Mouse (Mus musculus) neural tube, embryonic 12.5 days (tissue): ENCODE measurements around the gene Ccdc117. TPM values are rescaled to one million over a fixed set of nuclear protein-coding genes. Genes with fewer than 3 reads are reported as not detected.

Experiments used
- ATAC-seq: fragments of 200-750 bp; cut with Nextera tagmentation; 2 replicates; pipeline ENCODE4 v1.8.0; 2017; ENCODE audit warnings: low read depth, mild to moderate bottlenecking, moderate TSS enrichment, moderate library complexity; ENCODE audit not compliant: low FRiP score
- H3K27ac ChIP-seq: fragments of 300-500 bp; sonication (generic); 2 replicates; pipeline ENCODE4 v1.5.1; 2016
- H3K27me3 ChIP-seq: fragments of 300-500 bp; sonication (generic); replicated peaks from 2 replicates; pipeline ENCODE4 v1.6.1; 2016; ENCODE audit warnings: mild to moderate bottlenecking
- H3K36me3 ChIP-seq: fragments of 300-500 bp; sonication (generic); 2 replicates; pipeline ENCODE4 v1.6.1; 2016; ENCODE audit warnings: mild to moderate bottlenecking
- H3K4me1 ChIP-seq: fragments of 300-500 bp; sonication (generic); 2 replicates; pipeline ENCODE4 v1.6.1; 2016
- H3K4me2 ChIP-seq: fragments of 300-500 bp; sonication (generic); replicated peaks from 2 replicates; pipeline ENCODE4 v1.6.1; 2016; ENCODE audit warnings: mild to moderate bottlenecking
- H3K4me3 ChIP-seq: fragments of 300-500 bp; sonication (generic); 2 replicates; pipeline ENCODE4 v1.5.1; 2016
- H3K9ac ChIP-seq: fragments of 300-500 bp; sonication (generic); 2 replicates; pipeline ENCODE4 v1.6.1; 2016; ENCODE audit warnings: mild to moderate bottlenecking
- H3K9me3 ChIP-seq: fragments of 300-500 bp; sonication (generic); 2 replicates; pipeline ENCODE4 v1.6.1; 2016; ENCODE audit warnings: mild to moderate bottlenecking
- WGBS: fragments of 180-500 bp; shearing (Covaris S2); methylation state at CpG from one replicate; pipeline ENCODE4 v1.1.7; 2016; 5-methylcytosine and 5-hydroxymethylcytosine counted together
- polyA plus RNA-seq: library from polyadenylated mRNA; unstranded; fragments of >200 nt; fragmentation: Nextera tagmentation; extraction: Ambion mirVana; gene quantifications from 2 replicates; pipeline ENCODE4 v1.2.1, GENCODE M21; 2016

Gene Ccdc117
- polyA plus RNA-seq, 1 experiment from 2014 or later = 22.3 TPM

DNA sequence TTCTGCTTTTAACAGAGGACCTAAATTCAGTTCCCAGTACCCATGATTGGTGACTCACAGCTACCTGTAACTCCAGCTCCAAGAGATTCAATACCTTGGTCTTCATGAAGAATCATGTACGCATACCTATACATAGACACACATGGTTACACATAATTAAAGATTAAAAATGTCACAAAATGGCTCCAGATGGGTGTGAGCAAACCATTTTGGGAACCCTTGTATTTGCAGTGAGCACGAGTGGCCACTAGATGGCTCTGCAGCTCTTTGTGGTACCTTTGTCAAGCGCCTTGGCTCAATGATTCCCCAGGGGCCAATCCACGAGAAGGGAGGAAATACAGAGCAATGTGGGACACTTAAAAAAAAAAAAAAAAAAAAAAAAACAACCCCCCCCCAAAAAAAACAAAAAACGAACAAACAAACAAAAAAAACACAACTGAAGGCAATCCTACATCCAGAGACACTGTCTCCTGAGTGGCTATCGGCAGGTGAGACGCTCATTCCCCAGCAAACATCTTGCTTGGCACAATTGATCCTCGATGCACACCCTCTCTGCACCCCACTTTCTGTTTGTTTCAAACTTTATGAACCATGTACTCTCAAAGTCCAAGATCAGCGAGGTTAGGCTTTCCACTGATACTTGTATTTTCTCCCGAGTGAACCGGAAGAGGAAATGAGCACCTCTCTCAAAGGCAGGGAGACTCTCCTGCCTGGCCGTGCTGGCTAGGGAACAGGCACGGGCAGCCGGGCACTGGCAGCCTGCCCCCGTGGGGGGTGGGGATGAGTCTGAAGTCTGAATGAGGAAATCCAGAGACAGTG lies 56.6 kb downstream of the Ccdc117 start:
- no peak overlapping the region for H3K27ac ChIP-seq
- WGBS = 21% methylated on average over 15 of the region's 15 CpGs
- peak overlapping the region; percentile 40; the same call in 1 of the 2 replicates for H3K9ac ChIP-seq
- peak overlapping the region; percentile 23 for H3K4me3 ChIP-seq
- H3K4me2 ChIP-seq = peak overlapping the region; percentile 57
- H3K27me3 ChIP-seq = no peaks in the 10 kb centered on the region
- H3K9me3 ChIP-seq = no peaks in the 10 kb centered on the region
- ATAC-seq = peak; percentile 63; the same call in 1 of the 2 replicates
- no peaks in the 10 kb centered on the region for H3K4me1 ChIP-seq
- H3K36me3 ChIP-seq = no peaks in the 10 kb centered on the region

DNA sequence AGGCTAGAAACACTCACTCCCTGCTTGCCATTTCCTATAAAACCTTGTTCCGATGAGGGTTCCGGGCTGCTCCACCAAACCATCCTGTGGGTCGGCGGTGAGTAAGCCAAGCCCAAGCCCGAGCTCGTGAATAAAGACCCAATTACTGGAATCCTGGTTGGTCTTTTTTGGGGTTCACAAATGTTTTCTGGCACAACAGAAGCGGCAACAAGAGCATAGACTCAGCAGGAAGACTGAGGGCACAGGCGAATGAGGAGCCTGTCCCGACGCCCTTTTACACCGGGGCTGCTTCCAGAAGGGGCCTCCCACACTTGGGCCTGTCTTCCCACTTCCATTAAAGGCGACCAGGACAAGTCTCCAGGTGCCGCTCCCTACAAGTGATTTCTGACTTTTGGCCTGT lies 59.4 kb downstream of the Ccdc117 start:
- Histone ChIP-seq H3K9me3 (no peaks in the 10 kb centered on the region), H3K4me1 (no peaks in the 10 kb centered on the region), H3K27ac (no peak overlapping the region), H3K36me3 (no peaks in the 10 kb centered on the region), H3K27me3 (no peaks in the 10 kb centered on the region), H3K9ac (no peak overlapping the region), H3K4me3 (no peak overlapping the region), H3K4me2 (no peak overlapping the region)
- ATAC-seq = no peak
- 86% methylated on average over 13 of the region's 13 CpGs for WGBS

Other genes starting within 250 kb of the Ccdc117 start
- gene Znrf3, start 97.3 kb downstream of the Ccdc117 start, polyA plus RNA-seq = 7.2 and 7.4 TPM in 2 replicates
- 132 and 141 TPM in 2 replicates for gene Xbp1, start 21.5 kb downstream of the Ccdc117 start, polyA plus RNA-seq
- not detected in 2 replicates for gene Ankrd36, start 27.5 kb upstream of the Ccdc117 start, polyA plus RNA-seq
- 151 and 159 TPM in 2 replicates for gene Mrps24, start 173.5 kb upstream of the Ccdc117 start, polyA plus RNA-seq
- 24.6 and 26.5 TPM in 2 replicates for gene Urgcp, start 220.2 kb upstream of the Ccdc117 start, polyA plus RNA-seq
- 138 and 153 TPM in 2 replicates for gene Dbnl, start 246.3 kb upstream of the Ccdc117 start, polyA plus RNA-seq